Mouse (Mus musculus): ENCODE data around the gene Hamp. TPM values are rescaled to one million over a fixed set of nuclear protein-coding genes. Genes with fewer than 3 reads are reported as not detected.

Hamp gene
- 22.2 and 25.5 TPM in 2 replicates for polyA plus RNA-seq (2015; fragmentation: Nextera tagmentation; extraction: Ambion mirVana)

- no peak within 1 kb of the TSS for H3K27ac ChIP-seq (replicated peaks)
- H3K27me3 ChIP-seq, result no peaks in the 10 kb centered on the region
- no peak within 1 kb of the TSS for H3K4me2 ChIP-seq
- H3K9me3 ChIP-seq (replicated peaks), result no peaks in the 10 kb centered on the region
- WGBS (ENCODE audit: insufficient replicate concordance), result 56% methylated on average over 9 of the region's 9 CpGs
- peaks cover 14% of the 10 kb centered on the region for H3K36me3 ChIP-seq (replicated peaks)
- H3K9ac ChIP-seq, result no peak within 1 kb of the TSS
- H3K4me3 ChIP-seq (replicated peaks), result no peak within 1 kb of the TSS
- ATAC-seq (ENCODE audit: insufficient read depth), result peak; percentile 38; the same call in 1 of the 2 replicates
- H3K4me1 ChIP-seq (replicated peaks), result no peaks in the 10 kb centered on the region; the same call in 1 of the 2 replicates
Measured at GRCm38 (mm10) chr7:30943909-30944635, at the start of gene Hamp. TSS of gene Hamp (minus strand) at chr7:30944032.

- WGBS (ENCODE audit: insufficient replicate concordance), result 62% methylated on average over 5 of the region's 5 CpGs
- H3K4me1 ChIP-seq (replicated peaks), result no peaks in the 10 kb centered on the region
- H3K27me3 ChIP-seq, result no peaks in the 10 kb centered on the region
- no peak for ATAC-seq (ENCODE audit: insufficient read depth)
- no peak overlapping the region for H3K4me2 ChIP-seq
- no peaks in the 10 kb centered on the region for H3K36me3 ChIP-seq (replicated peaks)
- no peak overlapping the region for H3K4me3 ChIP-seq (replicated peaks)
- H3K27ac ChIP-seq (replicated peaks), result no peak overlapping the region
- H3K9ac ChIP-seq, result no peak overlapping the region
- H3K9me3 ChIP-seq (replicated peaks), result no peaks in the 10 kb centered on the region
Measured at GRCm38 (mm10) chr7:30992148-30992547, 48.3 kb upstream of the Hamp start.

GRCm38 (mm10) chr7:30988519-30989162 is 44.8 kb upstream of the Hamp start:
- no peaks in the 10 kb centered on the region for H3K36me3 ChIP-seq (replicated peaks)
- no peak overlapping the region for H3K4me3 ChIP-seq (replicated peaks)
- no peaks in the 10 kb centered on the region for H3K27me3 ChIP-seq
- H3K4me1 ChIP-seq (replicated peaks), result no peaks in the 10 kb centered on the region
- H3K9ac ChIP-seq, result no peak overlapping the region
- H3K9me3 ChIP-seq (replicated peaks), result no peaks in the 10 kb centered on the region
- no peak; the same call in 1 of the 2 replicates for ATAC-seq (ENCODE audit: insufficient read depth)
- H3K4me2 ChIP-seq, result no peak overlapping the region
- no peak overlapping the region for H3K27ac ChIP-seq (replicated peaks)
- 61% methylated on average over 4 of the region's 4 CpGs for WGBS (ENCODE audit: insufficient replicate concordance)

- Histone ChIP-seq H3K36me3 (replicated peaks) (no peaks in the 10 kb centered on the region), H3K27ac (replicated peaks) (no peak overlapping the region), H3K4me1 (replicated peaks) (no peaks in the 10 kb centered on the region), H3K4me3 (replicated peaks) (no peak overlapping the region), H3K9me3 (replicated peaks) (no peaks in the 10 kb centered on the region), H3K9ac (no peak overlapping the region), H3K4me2 (no peak overlapping the region), H3K27me3 (no peaks in the 10 kb centered on the region)
- ATAC-seq (ENCODE audit: insufficient read depth), result no peak
- WGBS (ENCODE audit: insufficient replicate concordance), result 62% methylated on average over 9 of the region's 9 CpGs
Measured at GRCm38 (mm10) chr7:30985357-30985756, 41.5 kb upstream of the Hamp start.

GRCm38 (mm10) chr7:30981703-30982102 is 37.9 kb upstream of the Hamp start:
- no peak for ATAC-seq (ENCODE audit: insufficient read depth)
- no peaks in the 10 kb centered on the region for H3K36me3 ChIP-seq (replicated peaks)
- WGBS (ENCODE audit: insufficient replicate concordance), result 71% methylated on average over 4 of the region's 4 CpGs

GRCm38 (mm10) chr7:30973501-30974289 is 29.9 kb upstream of the Hamp start, which contains the start of gene Fam187b:
TSS of gene Fam187b (plus strand) at chr7:30973790.
- WGBS (ENCODE audit: insufficient replicate concordance), result under 1% methylated on average over 37 of the region's 37 CpGs
- H3K4me1 ChIP-seq (replicated peaks), result 0 out of 2 replicates have a peak, but pooled peaks cover 14% of the 10 kb centered on the region
- peak within 1 kb of the TSS; percentile 78 for H3K27ac ChIP-seq (replicated peaks)

More at GRCm38 (mm10) chr7:30981703-30982102, 37.9 kb upstream of the Hamp start:
- no peak overlapping the region for H3K9ac ChIP-seq
- no peaks in the 10 kb centered on the region for H3K27me3 ChIP-seq
- H3K4me1 ChIP-seq (replicated peaks), result no peaks in the 10 kb centered on the region
- no peak overlapping the region for H3K4me3 ChIP-seq (replicated peaks)
- no peaks in the 10 kb centered on the region for H3K9me3 ChIP-seq (replicated peaks)
- H3K4me2 ChIP-seq, result no peak overlapping the region
- no peak overlapping the region for H3K27ac ChIP-seq (replicated peaks)

GRCm38 (mm10) chr7:30973251-30973500 is 29.3 kb upstream of the Hamp start, which contains the start of gene Lsr:
TSS of gene Lsr (minus strand) at chr7:30973464.
- Histone ChIP-seq H3K9ac (peak within 1 kb of the TSS; percentile 40; the same call in 1 of the 2 replicates), H3K4me2 (peak within 1 kb of the TSS; percentile 63), H3K36me3 (replicated peaks) (no peaks in the 10 kb centered on the region), H3K9me3 (replicated peaks) (no peaks in the 10 kb centered on the region), H3K4me1 (replicated peaks) (0 out of 2 replicates have a peak, but pooled peaks cover 14% of the 10 kb centered on the region), H3K27me3 (peaks cover 27% of the 10 kb centered on the region), H3K27ac (replicated peaks) (peak within 1 kb of the TSS; percentile 78), H3K4me3 (replicated peaks) (peak within 1 kb of the TSS; percentile 54)
- 2% methylated on average over 19 of the region's 19 CpGs for WGBS (ENCODE audit: insufficient replicate concordance)
- ATAC-seq (ENCODE audit: insufficient read depth), result peak; percentile 81; the same call in 1 of the 2 replicates

More at GRCm38 (mm10) chr7:30973501-30974289, 29.9 kb upstream of the Hamp start, which contains the start of gene Fam187b:
- peak within 1 kb of the TSS; percentile 63 for H3K4me2 ChIP-seq
- peaks cover 27% of the 10 kb centered on the region for H3K27me3 ChIP-seq
- H3K36me3 ChIP-seq (replicated peaks), result no peaks in the 10 kb centered on the region
- peak; percentile 81 for ATAC-seq (ENCODE audit: insufficient read depth)
- H3K9me3 ChIP-seq (replicated peaks), result no peaks in the 10 kb centered on the region
- H3K4me3 ChIP-seq (replicated peaks), result peak within 1 kb of the TSS; percentile 54
- peak within 1 kb of the TSS; percentile 40; the same call in 1 of the 2 replicates for H3K9ac ChIP-seq

GRCm38 (mm10) chr7:30972426-30973250 is 28.8 kb upstream of the Hamp start:
- 9% methylated on average over 41 of the region's 41 CpGs for WGBS (ENCODE audit: insufficient replicate concordance)
- peak; percentile 24 for ATAC-seq (ENCODE audit: insufficient read depth)

GRCm38 (mm10) chr7:30971901-30972300 is 28.1 kb upstream of the Hamp start:
- Histone ChIP-seq H3K9me3 (replicated peaks) (no peaks in the 10 kb centered on the region), H3K4me3 (replicated peaks) (no peak overlapping the region), H3K4me1 (replicated peaks) (0 out of 2 replicates have a peak, but pooled peaks cover 14% of the 10 kb centered on the region), H3K36me3 (replicated peaks) (no peaks in the 10 kb centered on the region), H3K27ac (replicated peaks) (no peak overlapping the region), H3K4me2 (peak overlapping the region; percentile 63; the same call in 1 of the 2 replicates), H3K9ac (no peak overlapping the region), H3K27me3 (peaks cover 27% of the 10 kb centered on the region)
- WGBS (ENCODE audit: insufficient replicate concordance), result 79% methylated on average over 15 of the region's 15 CpGs
- no peak for ATAC-seq (ENCODE audit: insufficient read depth)

More at GRCm38 (mm10) chr7:30972426-30973250, 28.8 kb upstream of the Hamp start:
- Histone ChIP-seq H3K9ac (0 out of 2 replicates have a peak overlapping the region, but pooled peaks have one; percentile 3), H3K9me3 (replicated peaks) (no peaks in the 10 kb centered on the region), H3K27ac (replicated peaks) (no peak overlapping the region), H3K4me1 (replicated peaks) (0 out of 2 replicates have a peak, but pooled peaks cover 14% of the 10 kb centered on the region), H3K27me3 (peaks cover 27% of the 10 kb centered on the region), H3K4me2 (peak overlapping the region; percentile 63), H3K4me3 (replicated peaks) (peak overlapping the region; percentile 54), H3K36me3 (replicated peaks) (no peaks in the 10 kb centered on the region)

- no peak overlapping the region for H3K27ac ChIP-seq (replicated peaks)
- 73% methylated on average over 4 of the region's 4 CpGs for WGBS (ENCODE audit: insufficient replicate concordance)
- no peak overlapping the region for H3K9ac ChIP-seq
- ATAC-seq (ENCODE audit: insufficient read depth), result no peak
- H3K27me3 ChIP-seq, result peaks cover 27% of the 10 kb centered on the region
- no peaks in the 10 kb centered on the region for H3K36me3 ChIP-seq (replicated peaks)
- H3K4me2 ChIP-seq, result no peak overlapping the region
- H3K9me3 ChIP-seq (replicated peaks), result no peaks in the 10 kb centered on the region
- 0 out of 2 replicates have a peak, but pooled peaks cover 11% of the 10 kb centered on the region for H3K4me1 ChIP-seq (replicated peaks)
- H3K4me3 ChIP-seq (replicated peaks), result no peak overlapping the region
Measured at GRCm38 (mm10) chr7:30969174-30969573, 25.3 kb upstream of the Hamp start.
